Mouse (Mus musculus) kidney, adult 2 months (tissue): Measurements from ENCODE around the gene Crmp1.

Experiments
- CTCF ChIP-seq: fragments of 200-500 bp; conservative IDR thresholded peaks from 2 replicates; pipeline ENCODE4 v1.5.1; 2011; ENCODE audit warnings: low read depth, mild to moderate bottlenecking, control low read depth, low read length, moderate library complexity, mixed read lengths; ENCODE audit not compliant: insufficient read depth, insufficient read length
- POLR2A ChIP-seq: fragments of 200-500 bp; IDR thresholded peaks from one replicate; pipeline ENCODE4 v1.6.1; 2011; ENCODE audit warnings: low read depth, low read length, control low read depth

- no peak for TF ChIP-seq CTCF
- TF ChIP-seq POLR2A, result no peak
Measured at GRCm38 (mm10) chr5:37244666-37245242, 3.0 kb downstream of the Crmp1 start.
